Mouse (Mus musculus): ENCODE results near the gene Gm49396.

Gene Gm49396

DNA sequence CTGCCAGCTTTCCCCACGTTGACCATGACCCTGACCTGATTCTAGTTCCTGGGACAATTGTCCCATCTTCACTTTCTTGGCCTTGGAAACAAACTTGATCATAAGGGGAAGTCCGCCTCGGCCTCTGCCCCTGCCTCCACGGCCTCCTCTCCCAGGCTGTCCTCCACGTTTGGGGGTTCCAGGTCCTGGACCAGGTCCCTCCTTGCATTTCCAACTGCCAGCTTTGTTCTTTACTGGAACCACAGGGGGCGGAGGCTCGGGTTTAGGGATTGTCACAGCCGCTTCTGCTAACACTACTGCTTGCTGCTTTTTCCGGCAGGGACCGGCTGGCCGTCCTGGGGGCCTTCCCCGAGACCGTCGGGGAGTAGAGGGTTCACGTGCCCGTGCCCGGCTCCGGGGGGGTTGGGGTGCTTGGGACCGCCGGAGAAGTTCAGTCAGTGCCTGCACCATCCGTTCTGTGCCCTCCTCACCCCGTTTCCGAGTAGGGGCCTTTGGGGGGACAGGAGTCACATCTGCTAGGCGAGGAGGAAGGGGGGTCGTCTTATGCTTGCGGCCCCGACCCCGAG is 23.4 kb downstream of the Gm49396 start:
- 82% methylated on average over 28 of the region's 28 CpGs for WGBS

GRCm38 (mm10) chr7:30587842-30588667 is 24.9 kb downstream of the Gm49396 start:
- WGBS: 2% methylated on average over 66 of the region's 67 CpGs

DNA sequence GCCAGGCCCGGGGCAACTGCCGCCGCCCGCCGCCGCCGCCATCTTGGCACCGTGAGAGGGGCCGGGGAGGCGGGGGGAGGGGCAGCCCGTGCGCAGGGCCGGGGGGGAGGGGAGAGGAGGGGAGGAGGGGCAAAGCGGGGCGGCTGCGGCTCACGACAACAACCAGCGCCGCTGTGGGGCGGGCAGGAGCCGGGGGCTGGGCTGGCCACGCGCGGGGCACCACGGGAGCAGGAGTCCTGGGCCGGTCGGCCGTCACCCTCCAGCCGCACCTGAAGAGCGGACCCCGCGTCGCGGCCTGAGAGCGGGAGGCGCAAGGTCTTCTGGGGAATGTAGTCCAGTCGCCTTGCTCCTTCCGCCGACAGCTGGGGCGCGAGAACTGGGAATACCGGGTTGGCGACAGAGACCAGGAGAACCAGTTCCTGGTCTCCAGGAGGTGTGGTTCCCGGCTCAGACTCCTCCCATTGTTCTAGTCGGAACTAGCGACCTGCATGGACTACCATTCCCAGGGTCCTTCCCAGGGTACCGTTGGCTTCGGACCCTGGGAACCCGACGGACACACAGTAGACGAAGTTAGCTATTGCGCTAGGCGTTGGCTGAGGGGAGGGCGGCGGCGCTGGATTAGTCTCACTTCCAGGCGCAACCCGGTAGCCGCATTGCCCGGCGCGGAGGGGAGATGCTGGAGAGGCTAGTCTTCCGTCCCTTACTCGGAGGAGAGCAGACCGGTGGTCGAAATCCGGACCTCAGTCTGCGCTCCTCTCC is 25.7 kb downstream of the Gm49396 start, which contains the start of gene Kmt2b:
TSS of gene Kmt2b (minus strand) at position 51 of the 759 bp plus-strand sequence.
- under 1% methylated on average over 66 of the region's 68 CpGs for WGBS

GRCm38 (mm10) chr7:30589435-30590301 is 26.5 kb downstream of the Gm49396 start:
- WGBS: 29% methylated on average over 40 of the region's 40 CpGs

DNA sequence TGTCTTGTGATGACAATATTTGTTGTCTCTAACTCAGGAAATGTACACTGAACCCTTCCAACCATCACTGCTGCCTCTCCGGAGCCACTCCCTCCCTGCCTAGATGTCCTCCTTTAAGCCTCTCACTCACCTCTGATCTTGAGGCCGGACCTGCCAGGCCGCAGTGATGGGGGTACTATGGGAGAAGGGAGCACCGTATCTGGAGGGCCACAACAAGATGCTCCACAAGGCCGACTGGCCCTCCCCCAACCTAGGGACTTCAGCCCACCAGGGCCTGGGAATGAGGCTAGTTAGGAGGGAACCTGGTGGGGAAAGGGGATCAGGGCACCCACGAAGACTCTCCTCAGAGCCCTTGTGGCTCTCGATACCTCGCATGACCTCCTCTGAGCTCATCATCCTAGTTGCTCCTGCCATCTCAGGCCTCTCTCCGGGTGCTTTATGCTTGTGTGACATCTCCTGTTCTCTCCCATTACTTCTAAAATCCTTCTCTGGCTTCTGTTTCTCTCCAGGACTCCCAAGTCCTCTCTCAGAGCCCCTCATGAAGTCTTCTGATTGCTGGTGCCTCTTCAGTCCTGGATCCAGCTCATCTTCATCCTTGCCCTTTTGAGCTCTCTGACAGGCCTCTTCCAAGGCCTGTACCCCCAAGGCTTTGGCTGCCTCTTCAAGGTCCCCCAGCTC is 27.9 kb downstream of the Gm49396 start:
- 93% methylated on average over 9 of the region's 9 CpGs for WGBS

GRCm38 (mm10) chr7:30591605-30591951 is 28.4 kb downstream of the Gm49396 start:
- WGBS: 58% methylated on average over 4 of the region's 4 CpGs

GRCm38 (mm10) chr7:30592772-30593423 is 29.8 kb downstream of the Gm49396 start:
- WGBS: 70% methylated on average over 5 of the region's 5 CpGs

- 80% methylated on average over 10 of the region's 10 CpGs for WGBS
Measured at GRCm38 (mm10) chr7:30593579-30594509, 30.7 kb downstream of the Gm49396 start.

GRCm38 (mm10) chr7:30594510-30595024 is 31.4 kb downstream of the Gm49396 start:
- 68% methylated on average over 4 of the region's 4 CpGs for WGBS

DNA sequence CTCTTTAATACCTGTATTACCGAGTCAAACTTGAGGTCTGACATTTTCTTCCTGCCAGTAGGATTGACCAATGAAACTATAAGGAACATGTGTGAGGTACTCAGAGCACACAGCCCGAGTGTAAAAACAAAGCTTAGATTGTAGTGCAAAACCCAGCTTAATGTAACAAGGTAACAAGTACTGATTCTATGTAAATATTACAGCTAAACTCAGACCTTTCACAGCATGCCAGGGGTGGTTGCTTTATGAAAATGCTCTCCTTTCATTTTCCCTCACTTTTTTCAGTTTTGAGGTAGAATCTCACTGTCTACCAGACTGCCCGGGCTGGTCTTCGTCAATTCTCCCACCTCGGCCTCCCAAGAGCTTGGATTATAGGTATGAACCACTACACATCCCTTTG is 32.9 kb downstream of the Gm49396 start:
- 84% methylated on average over 5 of the region's 5 CpGs for WGBS

DNA sequence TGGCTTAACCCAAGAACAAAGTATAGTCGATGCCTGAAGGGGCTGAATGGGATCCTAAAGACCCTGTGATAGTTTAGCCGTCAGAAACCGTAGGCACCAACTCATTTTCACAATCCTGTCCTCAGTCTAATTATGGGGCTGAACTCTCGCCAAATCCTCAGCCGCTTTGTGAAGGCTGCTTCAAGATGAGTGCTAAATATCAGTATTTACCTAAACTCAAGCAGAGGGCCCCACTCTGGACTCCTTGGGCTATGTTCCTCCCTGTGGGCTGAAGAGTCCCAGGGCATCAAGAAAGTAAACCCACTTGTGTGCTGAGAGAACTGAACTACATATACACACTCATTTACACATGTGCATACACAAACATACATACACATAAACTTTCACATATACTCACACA is 33.7 kb downstream of the Gm49396 start:
- 41% methylated on average over 5 of the region's 5 CpGs for WGBS

DNA sequence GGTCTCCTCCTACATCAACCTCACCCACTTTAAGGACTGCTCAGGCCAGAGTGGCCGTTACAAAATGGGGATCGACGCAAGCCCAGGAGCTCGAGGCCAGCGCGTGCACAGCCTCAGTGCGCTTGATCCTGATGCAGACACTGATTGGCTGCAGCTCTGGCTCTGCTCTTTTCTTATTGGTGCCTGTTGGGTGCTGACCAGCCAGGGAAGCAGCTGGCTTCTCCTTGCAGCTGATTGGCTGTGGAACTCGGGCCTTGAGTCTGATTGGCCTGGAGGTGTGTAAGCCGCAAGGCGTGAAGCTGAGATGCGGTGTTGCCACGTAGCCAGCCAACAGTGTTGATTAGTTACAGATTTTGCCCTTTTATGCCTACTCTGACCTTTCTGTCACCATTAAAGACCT is 35.6 kb downstream of the Gm49396 start, which contains the start of gene Zbtb32:
TSS of gene Zbtb32 (minus strand) at position 124 of the 400 bp plus-strand sequence.
- 94% methylated on average over 12 of the region's 12 CpGs for WGBS

GRCm38 (mm10) chr7:30599933-30600353 is 36.8 kb downstream of the Gm49396 start:
- WGBS: 2% methylated on average over 16 of the region's 16 CpGs

- 60% methylated on average over 7 of the region's 7 CpGs for WGBS
Measured at GRCm38 (mm10) chr7:30600651-30601050, 37.5 kb downstream of the Gm49396 start.

GRCm38 (mm10) chr7:30602583-30602982 is 39.4 kb downstream of the Gm49396 start:
- WGBS: 68% methylated on average over 3 of the region's 3 CpGs

DNA sequence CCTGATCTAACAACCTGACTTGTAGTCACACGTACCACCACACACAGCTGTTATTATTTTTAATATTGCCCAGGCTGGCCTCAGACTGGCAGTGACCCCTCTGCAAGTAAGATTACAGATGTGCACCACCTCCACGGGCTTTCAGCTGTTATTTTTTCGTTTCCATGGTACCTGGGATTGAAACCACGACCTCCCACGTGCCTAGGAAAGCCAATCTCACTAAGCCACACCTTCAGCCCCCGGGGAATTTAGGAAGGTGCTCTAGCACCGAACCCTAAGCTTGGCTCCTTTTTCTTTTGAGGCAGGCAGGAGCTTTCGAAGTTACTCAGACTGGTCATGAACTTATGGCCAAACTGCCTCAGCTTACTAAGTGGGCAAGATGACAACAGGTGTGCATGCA is 41.3 kb downstream of the Gm49396 start:
- 61% methylated on average over 8 of the region's 8 CpGs for WGBS

DNA sequence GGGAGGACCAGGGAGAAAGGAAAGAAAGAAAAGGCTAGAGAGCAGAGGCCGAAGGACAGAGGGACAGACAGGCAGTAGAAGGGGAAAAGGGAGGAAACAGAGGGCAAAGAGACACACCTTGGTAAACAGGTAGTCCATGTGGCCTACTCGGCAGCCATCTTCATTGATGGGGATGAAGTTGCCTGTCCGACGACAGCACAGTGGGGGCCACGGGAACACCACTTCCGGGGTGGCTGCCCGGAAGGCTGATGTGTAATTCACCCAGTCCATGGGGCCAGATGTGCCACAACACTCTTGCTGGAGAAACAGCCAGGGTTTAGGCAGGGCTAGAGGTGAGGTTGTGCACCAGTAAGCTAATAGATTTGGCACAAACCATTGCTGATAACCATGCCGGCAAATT is 41.8 kb downstream of the Gm49396 start:
- WGBS: 93% methylated on average over 8 of the region's 8 CpGs

- WGBS: 39% methylated on average over 8 of the region's 8 CpGs
Measured at GRCm38 (mm10) chr7:30607706-30608309, 44.7 kb downstream of the Gm49396 start.

DNA sequence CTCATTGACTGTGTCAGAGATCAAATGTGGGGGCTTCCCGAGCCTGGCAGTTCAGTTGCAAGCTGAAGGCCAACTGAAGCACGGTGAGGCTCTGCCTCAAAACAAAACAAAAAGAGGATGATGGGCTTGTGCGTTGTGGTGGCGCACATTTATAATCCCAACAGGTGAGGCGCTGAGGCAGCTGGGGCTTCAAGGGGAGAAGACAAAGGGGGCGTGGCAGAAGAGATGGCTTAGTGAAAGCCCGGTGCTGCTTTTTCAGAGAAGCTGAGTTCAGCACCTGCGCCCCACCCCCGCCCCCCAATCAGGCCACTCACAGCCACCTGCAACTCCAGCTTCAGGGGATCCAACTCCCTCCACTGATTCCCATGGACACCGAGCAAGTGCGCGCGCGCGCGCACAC is 45.3 kb downstream of the Gm49396 start:
- WGBS: 52% methylated on average over 16 of the region's 16 CpGs

Data from cerebral cortex, adult 2 months (tissue).